In genomic region chr5:150384272-150385215, GRCm38 (mm10) we compare ENCODE assay signal across 10 mouse cellular contexts.
DNase-seq lines count a peak whose midpoint lies in the region; ATAC-seq lines count a peak whose summit lies in the region.
"Had no signal": no experiment of that assay in that cellular context is flagged by ENCODE, and none has a peak within 500 bp of the region (broad histone marks: within the 10 kb centered on the region; RNA-seq: fewer than 3 reads in every experiment).

No protein-coding gene starts in this region.

- H3K36me3 ChIP-seq in hindbrain, embryonic 15.5 days: peaks cover 90% of the 10 kb centered on the region
- peaks cover 92% of the 10 kb centered on the region for H3K36me3 ChIP-seq in hindbrain, embryonic 13.5 days
- H3K36me3 ChIP-seq in liver, embryonic 16.5 days (ENCODE audit: control insufficient read depth, insufficient read depth): no peaks in the 10 kb centered on the region

- 0 out of 2 replicates have a peak overlapping the region, but pooled peaks have one; percentile 4 for H3K27ac ChIP-seq in hindbrain, embryonic 15.5 days (replicated peaks)
- H3K27ac ChIP-seq in hindbrain, embryonic 13.5 days: no peak overlapping the region
- no peak overlapping the region for H3K27ac ChIP-seq in liver, embryonic 16.5 days (ENCODE audit: low read length)

- DNase-seq in 416B (ENCODE audit: low read depth): peak; percentile 51
- no peak for DNase-seq in ovary, postnatal 14 days (ENCODE audit: low spot score)
- no peak for DNase-seq in testis, postnatal 10 days (ENCODE audit: low spot score)
- DNase-seq: right cerebral cortex, postnatal 4 days had no signal

- no peak; the same call in 1 of the 2 replicates for ATAC-seq in hindbrain, embryonic 15.5 days (ENCODE audit: low FRiP score, low read depth)
- no peak for ATAC-seq in hindbrain, embryonic 13.5 days (ENCODE audit: low FRiP score)
- peak; percentile 47 for ATAC-seq in common myeloid progenitor, adult 5-6 weeks (replicated peaks; ENCODE audit: low read depth, poor library complexity, severe bottlenecking)
- peak; percentile 40; the same call in 1 of the 2 replicates for ATAC-seq in liver, embryonic 16.5 days (ENCODE audit: low read depth)
- ATAC-seq: forebrain, embryonic 14.5 days; Patski had no signal

- H3K9me3 ChIP-seq in hindbrain, embryonic 15.5 days: no peaks in the 10 kb centered on the region
- H3K9me3 ChIP-seq in hindbrain, embryonic 13.5 days: no peaks in the 10 kb centered on the region
- no peaks in the 10 kb centered on the region for H3K9me3 ChIP-seq in liver, embryonic 16.5 days (replicated peaks; ENCODE audit: control insufficient read depth, low read length)

- no peak overlapping the region for H3K4me3 ChIP-seq in hindbrain, embryonic 15.5 days
- no peak overlapping the region for H3K4me3 ChIP-seq in hindbrain, embryonic 13.5 days
- no peak overlapping the region for H3K4me3 ChIP-seq in liver, embryonic 16.5 days (ENCODE audit: low read depth, low read length)

- WGBS in hindbrain, embryonic 15.5 days: 76% methylated on average over 17 of the region's 17 CpGs
- 78% methylated on average over 17 of the region's 17 CpGs for WGBS in hindbrain, embryonic 13.5 days
- WGBS in liver, embryonic 16.5 days (ENCODE audit: insufficient replicate concordance): 33% methylated on average over 17 of the region's 17 CpGs

- no peaks in the 10 kb centered on the region for H3K27me3 ChIP-seq in hindbrain, embryonic 15.5 days
- no peaks in the 10 kb centered on the region for H3K27me3 ChIP-seq in hindbrain, embryonic 13.5 days
- no peaks in the 10 kb centered on the region for H3K27me3 ChIP-seq in liver, embryonic 16.5 days (ENCODE audit: control insufficient read depth, insufficient read depth, low read depth, low read length)
- H3K27me3 ChIP-seq: Patski had no signal

- no peak overlapping the region for H3K4me2 ChIP-seq in hindbrain, embryonic 15.5 days
- no peak overlapping the region for H3K4me2 ChIP-seq in hindbrain, embryonic 13.5 days
- H3K4me2 ChIP-seq in liver, embryonic 16.5 days (ENCODE audit: low read depth, low read length): no peak overlapping the region

- H3K4me1 ChIP-seq in hindbrain, embryonic 15.5 days (replicated peaks): no peaks in the 10 kb centered on the region
- no peaks in the 10 kb centered on the region for H3K4me1 ChIP-seq in hindbrain, embryonic 13.5 days (replicated peaks)
- no peaks in the 10 kb centered on the region; the same call in 1 of the 2 replicates for H3K4me1 ChIP-seq in liver, embryonic 16.5 days (ENCODE audit: control insufficient read depth, low read depth, low read length)

- no peak overlapping the region for H3K9ac ChIP-seq in hindbrain, embryonic 15.5 days
- H3K9ac ChIP-seq in hindbrain, embryonic 13.5 days: no peak overlapping the region
- no peak overlapping the region for H3K9ac ChIP-seq in liver, embryonic 16.5 days (ENCODE audit: low read depth, low read length)

Comparison
In these comparisons a context has a peak if more than half of its experiments do, and no peak if none do; other contexts are left out.
1. ATAC-seq: peak in common myeloid progenitor, adult 5-6 weeks (single experiment) and liver, embryonic 16.5 days (single experiment); none in hindbrain, embryonic 15.5 days (single experiment) and hindbrain, embryonic 13.5 days (single experiment).